Mouse (Mus musculus) right cerebral cortex, postnatal 4 days (tissue): ENCODE results near the gene A330070K13Rik.

Experiments used
- DNase-seq: peaks from one replicate; pipeline ENCODE4 v3.0.0-alpha.2; 2022

Gene A330070K13Rik

DNA sequence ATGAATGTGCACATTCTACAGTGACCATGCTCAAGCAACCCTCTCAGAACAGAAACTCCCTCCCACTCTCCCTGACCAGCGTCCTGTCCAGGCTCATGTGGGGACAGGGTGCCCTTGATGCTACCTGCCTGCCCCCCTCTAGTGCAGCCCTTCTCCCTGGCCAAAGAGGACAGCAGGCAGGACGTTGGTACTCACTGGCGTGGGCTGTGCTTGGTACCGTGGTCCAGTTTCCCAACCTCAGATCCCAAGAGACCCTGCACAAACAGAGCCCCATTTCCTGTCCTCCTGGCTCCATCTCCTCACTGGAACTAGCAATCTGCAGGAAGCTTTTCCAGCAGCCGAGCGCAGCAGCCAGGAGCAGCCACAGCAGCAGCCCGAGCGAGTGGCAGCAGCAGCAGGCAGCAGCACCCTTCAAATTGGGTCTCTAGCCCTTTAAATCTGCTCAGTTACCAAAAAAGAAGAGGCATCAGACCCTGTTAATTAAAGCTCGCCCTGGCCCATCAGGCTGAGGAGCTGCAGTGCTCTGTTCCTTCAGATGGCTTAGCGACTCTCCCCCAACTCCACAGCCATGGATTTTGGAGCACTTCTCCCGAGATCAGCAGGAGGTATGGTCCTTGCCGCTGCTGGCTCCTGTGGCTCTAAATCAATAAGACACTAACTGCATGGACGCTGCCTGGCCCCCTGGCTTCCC, at the start of gene A330070K13Rik:
A330070K13Rik (minus strand) TSS at position 410 of the 691 bp plus-strand sequence.
- DNase-seq = peak; percentile 22

DNA sequence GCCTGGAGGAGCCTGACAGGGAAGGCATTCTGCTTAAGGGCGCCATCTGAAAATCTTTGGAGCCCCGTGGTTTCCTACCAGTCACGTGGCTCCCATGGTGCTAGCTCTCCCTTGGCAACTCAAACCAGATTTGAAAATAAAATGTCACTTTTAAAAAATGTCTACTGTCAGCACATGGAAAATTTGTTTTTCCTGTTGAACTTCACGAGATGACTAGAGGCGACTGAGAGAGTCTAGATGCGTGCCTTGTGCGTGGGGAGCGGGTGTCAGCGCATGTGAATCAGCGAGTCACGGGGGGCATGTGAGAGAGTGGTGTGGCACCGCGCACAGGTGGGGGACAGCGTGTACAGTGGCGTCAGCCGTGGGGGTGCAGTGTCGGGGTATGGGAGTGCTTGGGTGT, 27.1 kb upstream of the A330070K13Rik start:
- no peak for DNase-seq

DNA sequence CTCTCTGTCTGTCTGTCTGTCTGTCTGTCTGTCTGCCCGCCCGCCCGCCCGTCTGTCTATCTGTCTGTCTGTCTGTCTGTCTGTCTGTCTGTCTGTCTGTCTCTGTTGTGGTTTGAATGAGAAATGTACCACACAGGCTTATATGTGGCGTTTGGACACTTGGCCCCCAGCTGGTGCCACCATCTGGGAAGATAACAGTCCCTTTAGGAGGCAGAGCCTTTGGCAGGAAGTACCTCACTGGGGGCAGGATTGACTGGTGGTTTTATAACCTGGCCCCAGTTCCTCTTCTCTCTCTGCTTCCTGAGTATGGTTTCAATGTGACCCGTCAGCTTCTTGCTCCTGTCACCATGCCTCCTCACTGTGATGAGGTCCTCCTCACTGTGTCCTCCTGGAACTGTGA, 25.3 kb upstream of the A330070K13Rik start:
- no peak for DNase-seq

DNA sequence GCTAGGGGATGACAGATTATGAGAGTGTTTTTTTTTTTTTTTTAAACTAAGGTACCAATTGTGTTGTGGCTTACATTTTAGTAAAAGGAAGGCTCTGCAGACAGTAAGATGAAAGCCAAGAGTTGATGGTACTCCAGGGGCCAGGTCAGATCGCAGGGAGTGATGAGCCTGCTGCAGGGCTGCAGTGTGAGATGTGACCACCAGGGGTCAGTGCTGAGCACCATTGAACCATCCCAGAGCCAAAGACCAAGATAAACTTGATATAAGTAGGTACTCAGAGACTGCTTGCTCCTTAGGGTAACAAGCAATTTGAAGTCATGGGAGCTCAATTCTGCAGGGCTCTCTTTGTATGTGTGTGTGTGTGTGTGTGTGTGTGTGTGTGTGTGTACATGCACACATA, 20.8 kb upstream of the A330070K13Rik start:
- DNase-seq = peak; percentile 69

DNA sequence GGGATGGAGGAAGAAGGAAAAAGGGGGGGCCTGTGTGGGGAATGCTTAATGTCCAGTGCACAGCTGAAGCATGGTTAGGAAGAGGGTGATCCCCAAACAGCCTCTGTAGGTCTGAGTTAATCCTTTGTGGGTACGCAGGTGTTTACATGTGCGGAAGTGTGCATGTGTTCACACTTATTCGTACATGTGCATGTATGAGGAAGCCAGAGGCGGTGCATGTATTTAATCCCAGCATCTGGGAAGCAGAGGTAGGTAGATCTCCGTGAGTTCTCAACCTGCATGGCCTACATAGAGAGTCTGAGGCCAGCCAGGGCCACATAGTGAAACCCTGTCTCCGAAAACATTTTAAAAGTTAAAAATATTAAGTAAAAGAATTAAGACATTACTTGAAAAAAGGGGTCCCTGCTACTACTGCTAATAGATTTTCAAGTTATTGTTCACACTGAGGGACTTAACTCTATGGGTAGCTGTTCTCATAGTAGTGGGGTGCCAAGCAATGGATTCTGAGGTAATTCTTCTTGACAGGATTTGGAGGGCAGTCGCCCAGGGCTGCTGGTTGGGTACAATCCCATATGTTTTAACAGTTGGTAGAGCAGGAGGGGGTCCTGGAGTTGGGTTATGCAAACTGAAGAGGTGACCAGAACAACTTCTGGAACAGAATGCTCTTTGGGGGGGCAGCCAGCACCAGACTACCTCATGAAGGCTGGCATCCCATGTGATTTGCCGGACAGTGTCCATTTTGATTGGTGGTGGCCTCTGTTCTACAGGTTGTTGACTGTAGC, 15.9 kb upstream of the A330070K13Rik start:
- no peak for DNase-seq

DNA sequence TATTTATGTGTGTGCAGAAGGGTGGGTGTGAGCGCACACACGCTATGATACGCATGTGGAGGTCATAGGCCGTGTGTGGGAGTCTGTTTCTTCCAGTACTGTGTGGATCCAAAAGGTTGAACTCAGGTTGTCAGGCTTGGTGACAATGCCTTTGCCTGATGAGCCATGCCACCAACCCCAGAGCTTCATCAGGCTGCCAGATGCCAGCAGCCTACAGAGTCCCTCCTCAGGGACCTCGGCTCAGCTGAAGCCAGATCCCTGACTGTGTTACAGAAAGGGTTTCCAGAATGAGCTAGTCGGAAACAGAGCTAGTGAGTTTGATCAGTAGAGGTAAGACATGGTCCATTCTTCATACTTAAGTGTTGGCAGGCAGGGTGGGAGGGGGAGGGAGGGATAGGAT, 10.7 kb upstream of the A330070K13Rik start:
- DNase-seq = no peak

DNA sequence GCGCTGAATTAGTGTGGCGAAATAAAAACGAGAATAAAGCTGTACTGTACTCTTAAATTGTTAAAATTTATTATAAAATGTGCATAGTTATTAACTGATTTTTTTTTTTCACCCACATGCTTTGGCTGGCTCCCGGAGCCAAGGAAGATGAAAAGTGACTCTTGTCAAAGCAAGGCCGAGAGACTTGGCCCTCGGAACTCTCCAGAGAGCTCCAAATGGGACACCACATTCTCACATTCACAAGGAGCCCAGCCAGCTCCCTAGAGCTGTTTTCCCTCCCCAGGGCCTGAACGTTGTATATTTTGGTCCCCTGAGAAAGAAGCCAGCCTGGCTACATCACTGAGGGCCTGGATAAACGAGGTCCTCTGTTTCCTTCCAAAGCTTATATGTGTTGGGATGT, 10.0 kb upstream of the A330070K13Rik start:
- DNase-seq = no peak

DNA sequence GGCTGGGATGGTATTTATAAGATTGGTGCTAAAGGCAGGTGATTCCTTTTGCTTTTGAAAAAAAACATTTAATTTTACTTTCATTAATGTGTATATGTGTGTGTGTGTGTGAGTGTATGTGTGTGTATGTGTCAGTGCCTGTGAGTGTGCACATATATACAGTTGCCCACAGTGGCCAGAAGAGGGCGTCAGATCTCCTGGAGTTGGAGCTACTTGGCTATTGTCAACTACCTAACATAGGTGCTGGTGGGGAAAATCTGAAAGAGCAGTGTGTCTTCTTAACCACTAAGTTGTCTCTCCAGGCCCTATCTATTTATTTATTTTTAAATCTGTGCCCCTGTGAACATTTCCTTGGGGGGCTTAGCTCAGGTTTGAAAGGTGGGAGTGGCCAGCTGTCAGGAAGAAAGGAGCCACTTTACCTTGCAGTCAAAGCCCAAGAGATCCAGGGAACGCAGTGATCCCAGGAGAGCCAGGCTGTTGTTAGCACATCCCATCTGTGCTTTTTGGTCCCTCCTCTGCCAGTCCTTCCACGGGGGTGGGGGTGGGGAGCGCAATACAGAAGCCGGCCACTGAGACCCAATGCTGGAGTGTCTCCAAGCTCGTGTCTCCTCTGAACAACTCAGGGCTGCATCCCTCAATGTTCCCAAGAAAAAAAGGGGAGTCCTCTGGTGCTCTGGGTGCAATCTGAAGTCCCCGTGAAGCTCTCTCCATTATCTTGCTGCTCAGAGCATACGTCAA, 9.4 kb upstream of the A330070K13Rik start:
- no peak for DNase-seq

DNA sequence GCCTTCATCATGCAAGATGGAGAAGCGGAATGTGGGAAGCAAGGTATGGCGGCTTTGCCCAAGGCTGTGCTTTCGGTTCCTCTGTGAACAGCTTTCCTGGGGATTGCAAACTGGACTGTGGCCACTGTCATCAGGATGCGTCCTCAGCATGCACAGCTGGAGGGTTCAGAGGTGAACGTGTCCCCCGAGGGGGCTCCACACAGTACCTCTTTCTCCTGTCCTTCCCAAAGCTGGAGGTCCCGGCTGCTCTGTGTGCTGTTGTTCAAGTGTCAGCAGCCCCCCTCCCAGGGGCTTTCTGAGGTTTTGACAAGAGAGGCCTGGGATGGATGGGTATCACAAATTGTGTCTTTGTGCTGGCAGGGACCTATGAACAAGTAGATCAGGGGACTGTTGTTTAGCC, 2.0 kb upstream of the A330070K13Rik start:
- no peak for DNase-seq

DNA sequence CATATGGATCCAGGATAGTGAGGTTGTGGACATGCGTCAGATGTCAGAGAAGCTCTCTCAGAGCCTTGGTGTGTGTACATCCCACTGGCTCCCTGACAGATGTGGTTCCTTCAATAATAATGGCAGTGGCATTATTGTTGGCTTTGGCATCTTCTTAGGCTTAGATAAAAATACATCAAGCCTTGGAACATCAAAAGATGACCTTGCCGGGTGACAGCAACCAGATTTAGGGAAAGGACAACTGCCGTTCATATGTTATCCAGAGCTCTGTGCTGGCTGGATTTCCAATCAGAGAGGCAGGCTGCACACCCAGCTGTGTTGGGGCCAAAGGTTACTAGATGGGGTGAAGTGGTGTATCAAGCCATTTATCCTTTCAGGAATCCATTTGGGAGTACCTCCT, 9.0 kb downstream of the A330070K13Rik start:
- no peak for DNase-seq

DNA sequence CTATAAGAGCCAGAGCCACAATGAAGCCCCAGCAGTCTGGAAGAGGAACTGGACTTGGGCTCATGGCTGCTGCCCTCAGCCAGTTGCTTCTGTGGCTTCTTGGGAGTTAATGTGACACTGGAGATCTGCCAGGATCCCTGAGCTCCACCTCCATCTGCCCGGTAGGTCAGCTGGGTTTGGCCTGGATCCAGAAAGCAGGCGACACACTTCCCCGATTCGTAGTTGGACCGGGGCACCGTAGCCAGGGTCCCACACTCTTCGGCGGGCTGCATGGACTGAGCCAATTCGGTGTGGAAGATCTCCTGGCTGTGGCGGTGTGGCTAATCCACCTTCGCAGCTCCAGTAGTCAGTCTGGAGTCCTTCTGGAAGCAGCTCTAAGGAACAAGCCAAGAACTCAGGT, 15.2 kb downstream of the A330070K13Rik start, which contains the start of gene Caln1:
Caln1 (plus strand) TSS at position 219 of the 400 bp plus-strand sequence.
- no peak for DNase-seq

DNA sequence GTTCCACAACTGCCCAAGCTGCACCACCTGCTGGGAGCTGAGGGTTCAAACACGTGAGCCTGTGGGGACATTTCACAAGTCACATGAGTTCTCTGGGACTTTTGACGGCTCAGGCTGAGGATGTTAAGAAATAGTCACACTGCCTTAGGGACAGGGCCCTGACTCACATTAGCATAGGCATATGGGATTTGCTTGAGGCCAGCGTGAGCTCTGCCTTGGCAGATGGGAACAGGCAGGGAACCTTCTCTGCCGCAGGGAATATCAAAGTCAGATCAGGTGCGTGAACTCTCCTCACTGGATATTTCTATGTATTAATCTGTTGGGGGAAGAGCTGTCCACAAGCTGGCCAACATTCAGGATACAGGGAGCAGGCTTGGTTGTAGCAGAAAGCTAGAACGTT, 16.2 kb downstream of the A330070K13Rik start:
- DNase-seq = no peak

DNA sequence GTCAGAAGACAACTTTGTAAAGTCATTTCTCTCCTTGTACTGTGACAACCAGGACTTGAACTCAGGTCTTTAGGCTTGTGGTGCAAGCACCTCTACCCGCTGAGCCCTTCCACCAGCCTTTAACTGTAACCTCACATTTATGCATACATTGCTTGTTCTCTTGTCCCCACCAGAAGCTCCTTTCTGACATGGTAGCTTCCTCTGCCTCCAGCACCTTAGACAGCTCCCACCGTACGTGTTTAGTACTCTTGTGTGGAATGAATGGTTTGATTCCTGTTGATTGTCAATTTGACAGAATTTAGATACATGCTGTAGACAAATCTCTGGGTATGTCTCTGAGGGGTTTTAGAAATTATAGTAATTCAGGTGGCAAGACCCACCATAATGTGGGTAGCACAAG, 20.7 kb downstream of the A330070K13Rik start:
- no peak for DNase-seq

DNA sequence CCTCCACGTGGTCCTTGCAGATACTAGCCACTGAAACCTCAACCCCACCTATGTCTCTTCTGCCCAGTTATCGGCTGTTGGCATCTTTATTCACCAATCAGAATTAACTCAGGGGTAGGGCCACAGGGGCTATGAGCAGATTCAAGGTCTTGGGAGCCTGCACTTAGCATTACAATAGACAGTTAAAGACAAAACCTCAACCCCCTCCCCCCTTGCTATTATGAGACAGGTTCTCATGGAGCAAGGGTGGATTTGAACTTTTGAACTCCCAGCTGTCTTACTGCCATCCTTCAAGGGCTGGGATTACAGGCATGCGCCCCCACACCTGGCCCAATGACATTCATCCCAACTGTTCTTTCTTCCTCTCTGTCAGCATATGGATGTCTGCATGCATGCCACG, 21.3 kb downstream of the A330070K13Rik start:
- DNase-seq = no peak

DNA sequence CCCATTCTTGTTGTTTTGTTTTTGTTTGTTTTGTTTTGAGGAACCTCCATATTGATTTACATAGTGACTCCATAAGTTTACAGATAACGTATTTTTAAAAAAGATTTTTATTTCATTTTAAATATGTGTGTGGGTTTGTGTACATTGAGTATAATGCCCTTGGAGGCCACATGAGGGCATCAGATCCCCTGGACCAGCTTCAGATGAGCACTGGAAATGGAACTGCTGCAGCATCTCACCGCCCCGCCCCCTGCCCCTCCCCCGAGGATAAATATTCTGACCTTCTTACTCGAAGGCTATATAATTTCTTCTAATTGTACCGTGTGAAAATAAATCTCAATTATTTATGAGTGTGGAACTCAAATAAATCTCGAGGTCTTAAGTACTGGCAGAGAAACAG, 29.2 kb downstream of the A330070K13Rik start:
- no peak for DNase-seq

DNA sequence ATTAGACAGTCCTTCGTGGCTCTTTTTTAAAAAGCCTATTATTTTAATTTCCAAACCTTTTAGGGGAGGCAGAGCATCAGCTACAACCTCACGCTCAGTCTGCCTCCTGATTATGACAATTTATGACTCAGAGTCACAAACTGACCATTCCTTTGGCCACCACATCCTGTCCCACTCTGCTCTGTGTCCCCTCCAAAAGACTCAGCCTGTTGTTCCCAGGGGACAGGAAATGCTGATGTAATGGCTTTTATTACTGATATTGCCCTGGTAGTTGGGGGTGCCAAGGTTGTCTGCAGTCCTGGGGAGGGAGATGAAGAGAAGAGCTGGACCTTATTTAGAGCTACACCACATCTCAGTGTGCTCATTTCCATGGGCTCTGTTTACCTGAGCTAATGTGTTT, 38.6 kb downstream of the A330070K13Rik start:
- no peak for DNase-seq

DNA sequence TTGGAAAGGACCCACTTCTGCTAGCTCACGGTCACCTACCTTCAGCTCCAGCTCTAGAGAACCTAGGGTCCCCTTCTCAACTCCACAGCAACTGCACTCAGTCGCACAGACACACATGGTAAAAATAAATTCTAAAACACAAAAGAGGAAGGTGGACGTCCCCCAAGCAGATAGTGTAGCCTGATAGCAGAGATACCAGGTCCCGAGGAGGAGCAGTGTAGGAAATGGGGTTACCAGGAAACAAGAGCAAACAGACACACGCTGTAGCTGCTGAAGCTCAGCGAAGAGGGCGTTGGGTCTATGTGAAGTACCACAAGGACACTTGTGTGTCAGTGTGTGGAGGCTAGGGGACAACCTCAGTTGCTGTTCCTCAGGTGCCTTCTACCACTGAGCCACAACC, 39.4 kb downstream of the A330070K13Rik start:
- DNase-seq = no peak

DNA sequence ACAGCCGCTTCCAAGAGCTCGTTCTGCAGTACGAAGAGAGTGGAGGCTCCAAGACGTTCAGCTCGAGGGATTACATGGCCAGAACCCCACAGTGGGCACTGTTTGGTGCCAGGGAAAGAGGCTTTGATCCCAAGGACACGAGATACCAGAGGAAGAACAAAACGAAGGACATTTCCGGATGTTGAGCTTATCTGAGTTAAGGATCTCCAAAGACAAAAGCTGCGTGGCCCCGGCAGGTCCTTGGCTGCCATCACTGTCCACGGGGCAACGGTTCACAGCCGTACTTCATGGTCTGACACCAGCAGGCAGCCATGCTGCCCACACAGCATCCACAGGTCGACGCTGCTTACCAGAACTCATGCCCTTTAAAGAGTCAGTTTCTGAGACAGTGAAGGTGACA, 43.8 kb downstream of the A330070K13Rik start:
- DNase-seq = no peak

DNA sequence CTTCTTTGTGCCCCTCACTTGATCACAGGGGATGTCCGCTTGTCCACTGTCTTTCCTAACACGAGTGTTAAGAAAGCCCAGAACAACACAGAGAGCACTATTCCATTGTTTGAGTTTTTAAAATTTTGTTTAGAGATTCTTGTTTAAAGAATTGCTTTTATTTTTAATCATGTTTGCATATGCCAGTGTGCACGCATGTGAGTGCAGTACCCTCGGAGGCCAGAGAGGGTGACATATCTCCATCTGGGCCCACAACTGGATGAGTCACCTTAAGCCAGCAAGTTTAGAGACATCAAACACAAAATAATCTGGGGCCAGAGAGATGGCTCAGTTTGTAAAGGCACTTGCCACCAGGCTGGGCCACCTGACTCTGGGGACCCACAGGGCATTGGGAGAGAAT, 49.0 kb downstream of the A330070K13Rik start:
- DNase-seq = no peak

DNA sequence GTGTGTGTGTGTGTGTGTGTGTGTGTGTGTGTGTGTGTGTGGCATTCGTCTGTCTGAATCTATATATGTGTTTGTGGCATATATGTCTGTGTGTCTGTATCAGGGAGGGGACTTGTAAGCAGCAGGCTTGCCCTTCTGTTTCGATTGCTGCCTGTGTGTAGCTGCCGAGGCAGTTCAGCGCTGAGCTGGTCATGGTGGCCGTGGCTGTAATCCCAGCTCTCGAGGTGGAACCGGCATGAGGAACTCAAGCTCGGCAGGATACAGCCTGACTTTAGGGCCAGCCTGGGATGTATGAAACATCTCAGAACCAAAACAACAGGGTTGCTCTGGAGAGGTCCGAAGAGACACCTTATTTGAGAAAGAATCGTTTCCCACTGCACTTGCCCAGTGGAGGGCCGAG, 50.5 kb downstream of the A330070K13Rik start:
- DNase-seq = no peak

DNA sequence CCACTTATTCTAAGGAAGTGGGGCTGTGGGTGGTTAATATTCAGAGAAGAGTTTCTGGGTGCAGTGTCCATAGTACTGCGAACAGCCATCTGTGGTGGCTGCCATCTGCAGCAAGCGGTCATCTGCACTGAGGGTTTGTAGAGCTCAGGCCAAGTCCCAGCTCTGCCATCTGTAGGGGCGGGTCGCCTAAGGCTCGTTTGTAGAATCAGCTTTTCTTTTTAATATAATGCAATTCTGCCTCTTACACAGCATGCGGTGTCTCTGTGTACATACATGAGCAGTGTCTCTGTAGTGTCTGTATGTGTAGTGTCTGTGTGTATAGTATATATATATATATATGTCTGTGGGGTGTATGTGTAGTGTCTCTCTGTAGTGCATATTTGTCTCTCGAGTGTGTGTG, 50.9 kb downstream of the A330070K13Rik start:
- DNase-seq = no peak

DNA sequence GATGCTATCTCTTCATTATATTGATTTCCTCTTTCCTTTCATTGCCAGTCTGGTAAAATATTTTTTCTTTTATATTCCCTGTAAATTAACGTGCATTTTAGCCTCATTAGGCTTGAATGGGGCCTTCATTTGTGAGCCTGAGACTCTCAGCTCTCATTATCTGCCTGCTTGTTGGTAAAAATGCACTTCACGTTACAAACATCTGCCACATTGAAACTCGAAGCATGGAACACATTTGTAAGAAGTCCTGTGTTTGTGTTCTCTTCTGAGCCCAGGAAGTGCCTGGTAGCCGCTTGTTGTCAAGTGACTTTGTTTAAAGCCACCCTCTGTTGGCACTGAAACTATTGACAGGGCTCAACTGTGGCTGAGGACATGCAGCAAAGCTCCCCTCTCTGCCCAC, 53.2 kb downstream of the A330070K13Rik start:
- DNase-seq = no peak

DNA sequence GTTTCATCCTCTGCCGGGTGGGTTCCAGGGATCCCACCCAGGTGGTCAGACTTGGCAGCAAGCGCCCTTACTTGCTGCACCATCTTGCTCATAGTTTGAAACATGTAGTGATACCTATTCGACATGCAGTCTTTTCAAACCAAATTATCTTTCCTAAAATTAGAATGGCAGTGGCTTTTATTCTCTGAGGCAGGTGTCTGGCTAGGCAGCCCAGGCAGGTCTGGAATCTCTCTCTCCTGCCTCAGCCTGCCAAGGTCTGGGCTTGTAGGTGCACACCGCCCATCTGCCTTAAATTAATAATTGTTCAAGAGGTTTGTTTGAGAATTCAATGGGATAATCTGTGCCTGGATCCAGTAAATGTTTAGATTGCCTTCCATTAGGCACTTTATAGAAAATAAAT, 53.6 kb downstream of the A330070K13Rik start:
- DNase-seq = no peak

DNA sequence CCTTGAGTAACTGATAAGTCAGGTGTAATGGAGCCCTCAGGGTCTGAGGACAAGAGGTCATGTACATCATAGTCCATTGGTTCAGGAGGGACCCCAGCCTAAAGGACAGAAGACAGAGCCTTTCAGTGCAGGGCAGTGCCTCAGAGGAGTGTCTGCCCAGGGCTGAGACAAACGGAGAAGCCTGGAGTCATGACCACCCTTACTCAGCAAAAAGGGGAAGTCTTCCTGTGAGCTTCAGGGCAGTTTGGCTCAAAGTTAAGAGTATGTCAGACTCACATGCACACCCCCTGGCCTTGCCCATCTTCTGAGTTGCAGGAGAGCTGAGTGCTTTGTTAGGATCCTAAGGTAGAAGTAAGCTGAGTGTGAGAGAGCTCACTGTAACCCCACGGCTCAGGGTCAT, 54.5 kb downstream of the A330070K13Rik start:
- no peak for DNase-seq
